Mouse (Mus musculus): ENCODE results near the gene Klhl21. TPM values are rescaled to one million over a fixed set of nuclear protein-coding genes. Genes with fewer than 3 reads are reported as not detected.

Gene Klhl21
- total and polyA plus RNA-seq, 2 experiments: 21.8 to 25.8 TPM

DNA sequence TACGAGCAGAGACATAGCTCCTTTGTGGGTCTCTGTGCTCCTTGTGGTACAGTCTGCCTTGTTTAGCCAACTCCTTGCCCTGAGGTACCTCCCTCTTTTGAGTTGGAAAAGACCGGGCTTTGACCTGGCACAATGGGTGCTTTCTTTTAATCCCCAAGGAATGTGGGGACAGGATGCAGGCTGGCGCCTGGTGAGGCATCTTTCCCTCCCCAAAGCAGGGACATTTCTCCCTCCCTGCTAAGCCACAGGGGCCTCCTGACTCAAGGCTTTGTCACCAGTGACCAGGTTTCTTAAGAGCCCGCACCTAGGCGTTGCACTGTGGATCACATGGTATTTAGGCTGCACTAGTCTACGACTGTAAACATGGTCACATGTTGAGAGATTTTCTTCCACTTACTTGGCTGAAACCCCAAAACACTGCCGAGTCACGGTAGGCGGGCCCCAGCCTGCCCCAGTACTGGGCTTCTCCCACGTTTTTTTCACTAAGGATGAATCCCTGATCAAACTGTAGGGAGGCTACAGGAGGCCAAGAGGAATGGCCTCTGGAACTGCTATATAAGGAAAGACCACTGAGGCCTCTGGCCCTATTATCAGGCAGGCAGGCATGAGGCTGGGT, 1.6 kb downstream of the Klhl21 start:
- H3K4me1 ChIP-seq (ENCODE audit: control insufficient read depth, insufficient read depth, low read length): peaks cover 24% of the 10 kb centered on the region
- 2% methylated on average over 10 of the region's 10 CpGs for whole genome bisulfite sequencing

DNA sequence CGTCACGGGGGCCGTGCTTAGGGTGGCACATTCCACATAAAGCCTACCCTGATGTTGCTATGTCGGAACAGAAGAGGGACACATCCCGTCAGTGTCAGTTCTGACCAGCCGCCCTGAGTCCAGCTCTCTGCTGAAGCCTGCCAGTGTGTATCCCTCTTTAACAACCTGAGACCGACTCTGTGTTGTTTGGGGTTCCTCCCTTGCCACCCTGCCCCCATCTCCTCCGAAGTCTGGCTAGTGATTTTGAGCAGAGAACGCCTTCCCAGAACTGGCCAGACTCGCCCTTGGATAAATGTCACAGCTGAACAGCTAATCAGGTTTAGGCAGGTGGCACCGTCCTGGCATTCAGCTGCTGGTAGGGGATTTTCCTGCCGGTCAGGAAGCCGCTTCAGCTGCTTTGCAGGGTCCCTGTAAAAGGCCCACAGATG, 2.1 kb downstream of the Klhl21 start:
- no peaks in the 10 kb centered on the region for H3K27me3 ChIP-seq (ENCODE audit: control insufficient read depth, insufficient read depth, low read length)
- H3K27ac ChIP-seq (replicated peaks; ENCODE audit: insufficient read depth, low read depth, low read length): peak overlapping the region; percentile 88
- H3K9ac ChIP-seq (ENCODE audit: low read depth, low read length): peak overlapping the region; percentile 76
- WGBS: 7% methylated on average over 13 of the region's 13 CpGs
- peaks cover 24% of the 10 kb centered on the region for H3K4me1 ChIP-seq (ENCODE audit: control insufficient read depth, insufficient read depth, low read length)
- peak; percentile 45 for DNase-seq (ENCODE audit: extremely low read depth, low read depth, low spot score)
- peak overlapping the region; percentile 61 for H3K4me3 ChIP-seq (ENCODE audit: insufficient read depth, low read depth, low read length)
- peaks cover 16% of the 10 kb centered on the region for H3K79me2 ChIP-seq (ENCODE audit: control insufficient read depth, insufficient read depth, low read length)
- peaks cover 7% of the 10 kb centered on the region; the same call in 1 of the 2 replicates for H3K36me3 ChIP-seq (ENCODE audit: control insufficient read depth, insufficient read depth, low read length)
- TF ChIP-seq POLR2A (IDR thresholded peaks at IDR 0.05; ENCODE audit: extremely low read depth, insufficient read depth, low read length): no peak
- no peak for TF ChIP-seq CTCF (IDR thresholded peaks at IDR 0.05; ENCODE audit: low read depth, low read length)

More for the DNA sequence above, 1.6 kb downstream of the Klhl21 start:
- H3K9ac ChIP-seq (ENCODE audit: low read depth, low read length): peak overlapping the region; percentile 93
- peak; percentile 96 for DNase-seq (ENCODE audit: extremely low read depth, low read depth, low spot score)
- peak overlapping the region; percentile 88 for H3K27ac ChIP-seq (replicated peaks; ENCODE audit: insufficient read depth, low read depth, low read length)
- TF ChIP-seq POLR2A (IDR thresholded peaks at IDR 0.05; ENCODE audit: extremely low read depth, insufficient read depth, low read length) (peak; percentile 40; the same call in 1 of the 2 replicates), CTCF (IDR thresholded peaks at IDR 0.05; ENCODE audit: low read depth, low read length) (no peak)
- peaks cover 16% of the 10 kb centered on the region for H3K79me2 ChIP-seq (ENCODE audit: control insufficient read depth, insufficient read depth, low read length)
- peaks cover 6% of the 10 kb centered on the region; the same call in 1 of the 2 replicates for H3K36me3 ChIP-seq (ENCODE audit: control insufficient read depth, insufficient read depth, low read length)
- peak overlapping the region; percentile 61 for H3K4me3 ChIP-seq (ENCODE audit: insufficient read depth, low read depth, low read length)
- H3K27me3 ChIP-seq (ENCODE audit: control insufficient read depth, insufficient read depth, low read length): no peaks in the 10 kb centered on the region

DNA sequence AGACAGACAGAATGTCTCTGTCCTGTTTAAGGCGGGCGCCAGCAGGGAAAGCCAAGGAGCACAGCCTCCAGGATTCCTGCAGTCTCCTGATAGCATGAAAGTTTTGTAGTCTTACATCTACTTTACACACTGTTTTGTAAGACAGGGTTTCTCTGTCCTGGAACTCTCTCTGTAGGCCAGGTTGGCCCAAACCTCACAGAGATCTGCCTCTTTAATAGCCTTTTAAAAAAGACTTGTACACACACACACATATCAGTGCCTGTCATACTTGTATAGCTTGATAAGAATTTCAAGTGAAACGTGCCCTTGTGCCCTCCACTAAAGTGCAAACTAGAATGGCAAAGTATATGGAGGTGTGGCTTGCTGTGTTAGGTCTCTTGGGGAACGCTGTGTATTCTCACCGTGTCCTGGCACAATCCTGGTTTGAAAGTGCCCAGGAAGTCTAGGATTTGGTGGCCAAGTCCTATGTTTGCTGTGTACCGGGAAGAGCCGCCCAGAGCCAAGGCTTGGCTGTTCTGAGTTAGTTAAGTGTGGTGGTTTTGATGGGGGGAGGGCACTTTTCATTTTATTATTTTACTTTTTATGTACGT, 2.7 kb downstream of the Klhl21 start:
- Histone ChIP-seq H3K4me1 (ENCODE audit: control insufficient read depth, insufficient read depth, low read length) (peaks cover 24% of the 10 kb centered on the region), H3K27me3 (ENCODE audit: control insufficient read depth, insufficient read depth, low read length) (no peaks in the 10 kb centered on the region), H3K4me3 (ENCODE audit: insufficient read depth, low read depth, low read length) (peak overlapping the region; percentile 61), H3K9ac (ENCODE audit: low read depth, low read length) (peak overlapping the region; percentile 76), H3K36me3 (ENCODE audit: control insufficient read depth, insufficient read depth, low read length) (peaks cover 8% of the 10 kb centered on the region; the same call in 1 of the 2 replicates), H3K27ac (replicated peaks; ENCODE audit: insufficient read depth, low read depth, low read length) (peak overlapping the region; percentile 92), H3K79me2 (ENCODE audit: control insufficient read depth, insufficient read depth, low read length) (peaks cover 16% of the 10 kb centered on the region)
- 38% methylated on average over 8 of the region's 8 CpGs for WGBS
- TF ChIP-seq POLR2A (IDR thresholded peaks at IDR 0.05; ENCODE audit: extremely low read depth, insufficient read depth, low read length): no peak
- no peak for TF ChIP-seq CTCF (IDR thresholded peaks at IDR 0.05; ENCODE audit: low read depth, low read length)
- DNase-seq (ENCODE audit: extremely low read depth, low read depth, low spot score): peak; percentile 95

DNA sequence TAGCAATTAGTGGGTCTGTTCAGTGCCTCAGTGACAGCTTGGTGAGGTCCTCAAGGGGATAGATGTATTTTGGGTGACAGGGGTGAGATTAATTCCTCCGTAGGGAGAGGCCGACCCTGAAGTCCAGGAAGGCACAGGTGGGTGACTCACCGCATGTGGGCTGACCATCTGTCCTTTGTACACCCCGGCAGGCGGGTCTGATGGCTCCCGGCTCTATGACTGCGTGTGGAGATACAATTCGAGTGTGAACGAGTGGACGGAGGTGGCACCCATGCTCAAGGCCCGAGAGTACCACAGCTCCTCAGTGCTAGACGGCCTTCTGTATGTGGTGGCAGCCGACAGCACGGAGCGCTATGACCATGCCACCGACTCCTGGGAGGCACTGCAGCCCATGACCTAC, 3.5 kb downstream of the Klhl21 start:
- TF ChIP-seq CTCF (IDR thresholded peaks at IDR 0.05; ENCODE audit: low read depth, low read length): no peak
- no peak for TF ChIP-seq POLR2A (IDR thresholded peaks at IDR 0.05; ENCODE audit: extremely low read depth, insufficient read depth, low read length)
- peaks cover 8% of the 10 kb centered on the region; the same call in 1 of the 2 replicates for H3K36me3 ChIP-seq (ENCODE audit: control insufficient read depth, insufficient read depth, low read length)
- 91% methylated on average over 16 of the region's 16 CpGs for WGBS
- no peaks in the 10 kb centered on the region for H3K27me3 ChIP-seq (ENCODE audit: control insufficient read depth, insufficient read depth, low read length)
- peaks cover 24% of the 10 kb centered on the region for H3K4me1 ChIP-seq (ENCODE audit: control insufficient read depth, insufficient read depth, low read length)
- H3K79me2 ChIP-seq (ENCODE audit: control insufficient read depth, insufficient read depth, low read length): peaks cover 16% of the 10 kb centered on the region
- no peak for DNase-seq (ENCODE audit: extremely low read depth, low read depth, low spot score)
- peak overlapping the region; percentile 92 for H3K27ac ChIP-seq (replicated peaks; ENCODE audit: insufficient read depth, low read depth, low read length)
- H3K4me3 ChIP-seq (ENCODE audit: insufficient read depth, low read depth, low read length): no peak overlapping the region
- H3K9ac ChIP-seq (ENCODE audit: low read depth, low read length): peak overlapping the region; percentile 12

DNA sequence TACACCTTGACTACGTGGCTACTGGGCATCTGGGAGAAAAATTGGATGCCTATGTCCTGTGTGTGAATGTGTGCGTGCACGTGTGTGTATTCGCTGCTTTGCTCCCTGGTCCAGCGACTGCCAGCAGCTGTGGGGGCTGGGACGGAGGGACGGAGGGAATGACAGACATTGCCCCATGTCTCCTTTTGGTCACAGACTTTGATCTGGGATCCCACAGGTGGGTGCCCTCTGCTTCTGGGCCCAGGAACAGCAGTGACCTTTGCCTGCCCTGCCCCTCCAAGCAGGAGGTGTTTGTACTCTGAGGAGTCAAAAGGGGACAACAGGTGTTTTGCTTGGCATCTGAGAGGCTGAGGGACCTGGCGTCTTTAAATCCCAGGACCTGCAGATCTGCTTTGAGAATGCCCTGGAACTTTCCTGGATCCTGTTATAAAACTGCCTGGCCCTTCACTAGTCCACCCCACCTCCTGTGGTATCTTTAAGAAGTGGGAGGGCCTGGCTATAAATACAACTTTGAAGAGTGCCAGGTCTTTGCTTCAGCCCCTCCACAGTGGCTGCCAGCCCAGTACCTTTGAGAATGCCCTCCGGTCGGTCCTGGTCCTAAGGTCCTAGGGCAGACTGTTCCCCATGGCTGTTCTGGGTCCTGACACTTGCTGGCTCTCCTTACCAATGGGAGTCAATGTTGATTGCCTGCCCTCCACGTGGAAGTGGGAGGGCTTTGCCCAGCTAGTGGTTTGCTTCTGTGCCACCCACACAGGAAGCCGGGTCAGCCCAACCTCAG, 4.6 kb downstream of the Klhl21 start:
- WGBS: 24% methylated on average over 12 of the region's 12 CpGs

More for the DNA sequence above, 4.6 kb downstream of the Klhl21 start:
- Histone ChIP-seq H3K27ac (replicated peaks; ENCODE audit: insufficient read depth, low read depth, low read length) (peak overlapping the region; percentile 92), H3K4me3 (ENCODE audit: insufficient read depth, low read depth, low read length) (peak overlapping the region; percentile 21; the same call in 1 of the 2 replicates), H3K79me2 (ENCODE audit: control insufficient read depth, insufficient read depth, low read length) (peaks cover 16% of the 10 kb centered on the region), H3K27me3 (ENCODE audit: control insufficient read depth, insufficient read depth, low read length) (no peaks in the 10 kb centered on the region), H3K4me1 (ENCODE audit: control insufficient read depth, insufficient read depth, low read length) (peaks cover 17% of the 10 kb centered on the region), H3K9ac (ENCODE audit: low read depth, low read length) (peak overlapping the region; percentile 43), H3K36me3 (ENCODE audit: control insufficient read depth, insufficient read depth, low read length) (peaks cover 8% of the 10 kb centered on the region; the same call in 1 of the 2 replicates)
- peak; percentile 93 for DNase-seq (ENCODE audit: extremely low read depth, low read depth, low spot score)
- TF ChIP-seq CTCF (IDR thresholded peaks at IDR 0.05; ENCODE audit: low read depth, low read length): no peak

Data from liver, adult 2 months (tissue).